Mouse (Mus musculus) intestine, embryonic 14.5 days (tissue): ENCODE results near the gene Gm43552. TPM values are rescaled to one million over a fixed set of nuclear protein-coding genes. Genes with fewer than 3 reads are reported as not detected.
"Not testable (repeated sequence)": the region's sequence is repeated elsewhere in the genome, so short reads cannot be mapped to it uniquely, and the experiment has no call there.

ENCODE experiments used
- ATAC-seq: fragments of 200-750 bp; cut with Nextera tagmentation; replicated peaks from 2 replicates; pipeline ENCODE4 v1.8.0; 2017; ENCODE audit warnings: low read depth, moderate number of reproducible peaks, moderate TSS enrichment, moderate library complexity; ENCODE audit not compliant: low FRiP score, low TSS enrichment
- DNase-seq: peaks from one replicate; pipeline ENCODE4 v3.0.0-alpha.2; 2018; ENCODE audit warnings: low spot score
- H3K27ac ChIP-seq: fragments of 300-500 bp; sonication (generic); 2 replicates; pipeline ENCODE4 v1.5.1; 2014; ENCODE audit warnings: low read depth, mild to moderate bottlenecking, control low read depth
- H3K27me3 ChIP-seq: fragments of 300-500 bp; sonication (generic); replicated peaks from 2 replicates; pipeline ENCODE4 v1.6.1; 2014; ENCODE audit warnings: low read length, control low read depth; ENCODE audit not compliant: control insufficient read depth, insufficient read depth
- H3K36me3 ChIP-seq: fragments of 300-500 bp; sonication (generic); 2 replicates; pipeline ENCODE4 v1.6.1; 2014; ENCODE audit warnings: low read length, control low read depth; ENCODE audit not compliant: control insufficient read depth, insufficient read depth
- H3K4me1 ChIP-seq: fragments of 300-500 bp; sonication (generic); replicated peaks from 2 replicates; pipeline ENCODE4 v1.6.1; 2014; ENCODE audit warnings: low read length, control low read depth, mixed read lengths; ENCODE audit not compliant: control insufficient read depth, insufficient read depth
- H3K4me2 ChIP-seq: fragments of 300-500 bp; sonication (generic); 2 replicates; pipeline ENCODE4 v1.6.1; 2014; ENCODE audit warnings: low read length
- H3K4me3 ChIP-seq: fragments of 300-500 bp; sonication (generic); 2 replicates; pipeline ENCODE4 v1.5.1; 2014; ENCODE audit warnings: low read depth, low read length, control low read depth, mixed read lengths
- H3K9ac ChIP-seq: fragments of 300-500 bp; sonication (generic); 2 replicates; pipeline ENCODE4 v1.6.1; 2014; ENCODE audit warnings: mild to moderate bottlenecking, low read length
- H3K9me3 ChIP-seq: fragments of 300-500 bp; sonication (generic); 2 replicates; pipeline ENCODE4 v1.6.1; 2016; ENCODE audit warnings: low read length, control low read depth; ENCODE audit not compliant: control insufficient read depth
- WGBS: fragments of 180-500 bp; shearing (Covaris S2); extraction: QIAGEN DNeasy Blood & Tissue Kit; methylation state at CpG from one replicate; pipeline ENCODE4 v1.1.7; 2014; 5-methylcytosine and 5-hydroxymethylcytosine counted together
- polyA plus RNA-seq: library from polyadenylated mRNA; unstranded; fragments of >200 nt; fragmentation: Nextera tagmentation; extraction: Ambion mirVana; gene quantifications from 2 replicates; pipeline ENCODE4 v1.2.1, GENCODE M21; 2014

The Gm43552 gene
- 2.4 TPM in 1 of 2 replicates, not detected in the other for polyA plus RNA-seq

DNA sequence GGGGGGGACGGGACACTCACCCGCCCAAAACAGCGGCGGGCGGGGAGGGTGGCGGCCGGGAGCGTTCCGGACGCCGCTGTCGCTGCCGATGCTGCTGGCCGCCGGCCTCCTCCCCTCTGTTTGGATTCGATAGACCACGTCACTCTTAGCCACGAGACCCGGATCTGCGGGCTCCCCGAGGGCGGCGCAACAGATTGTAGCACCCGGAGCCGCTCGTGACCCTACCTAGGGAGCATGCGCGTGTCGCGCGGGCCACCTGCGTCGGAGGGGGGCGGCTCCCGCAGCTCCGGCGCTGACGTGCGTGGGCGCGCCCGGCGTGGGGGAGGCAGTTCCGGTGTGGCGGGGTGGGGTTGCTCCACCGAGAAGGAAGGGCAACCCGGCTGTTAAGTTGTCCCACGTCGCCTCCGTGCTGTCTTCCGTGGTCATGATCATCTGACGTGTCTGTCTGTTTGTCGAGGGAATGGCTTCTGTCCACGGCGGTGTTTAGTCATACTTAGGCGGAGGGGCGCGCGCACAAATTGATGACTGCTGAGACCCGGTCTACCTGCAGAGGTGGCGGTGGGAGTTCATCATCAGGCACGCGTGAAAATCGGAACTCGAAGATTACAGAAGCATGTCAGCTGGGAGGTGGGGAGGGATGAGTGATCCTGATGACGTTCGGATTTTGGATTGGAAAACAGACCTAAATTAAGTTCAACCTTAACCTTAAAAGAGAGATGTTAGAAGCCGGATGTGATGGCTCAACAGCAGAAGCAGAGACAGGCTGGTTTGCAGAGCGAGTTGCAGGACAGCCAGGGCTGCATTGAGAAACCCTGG is at the start of gene Gm43552:
TSS of gene Gm43552 (minus strand) at position 118 of the 816 bp plus-strand sequence.
- under 1% methylated on average over 63 of the region's 69 CpGs for WGBS
- ATAC-seq = peak; percentile 97
- H3K27me3 ChIP-seq = no peaks in the 10 kb centered on the region

DNA sequence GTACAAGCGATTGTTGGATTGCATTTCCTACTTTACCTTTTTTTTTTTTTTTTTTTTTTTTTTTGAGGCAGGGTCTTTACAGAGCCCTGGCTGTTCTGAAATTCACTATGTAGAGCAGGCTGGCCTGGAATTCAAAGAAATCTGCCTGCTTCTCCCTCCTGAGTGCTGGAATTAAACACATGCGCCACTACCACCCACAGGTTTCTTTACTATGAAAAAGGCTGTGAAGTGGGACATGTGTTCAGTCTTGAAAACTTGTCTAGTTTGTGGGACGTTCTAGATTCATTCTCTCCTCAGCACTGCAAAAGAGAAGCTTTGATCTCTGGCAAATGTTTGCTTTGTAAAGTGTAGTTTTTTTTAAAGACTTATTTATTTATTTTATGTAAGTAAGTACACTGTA is 49.3 kb upstream of the Gm43552 start:
- Histone ChIP-seq H3K9ac (no peak overlapping the region), H3K4me2 (no peak overlapping the region), H3K27ac (no peak overlapping the region), H3K27me3 (no peaks in the 10 kb centered on the region), H3K36me3 (peaks cover 7% of the 10 kb centered on the region; the same call in 1 of the 2 replicates), H3K4me1 (peaks cover 4% of the 10 kb centered on the region; the same call in 1 of the 2 replicates), H3K9me3 (no peaks in the 10 kb centered on the region), H3K4me3 (no peak overlapping the region)
- no peak for ATAC-seq
- 83% methylated on average over 3 of the region's 3 CpGs for WGBS
- no peak for DNase-seq

More for the DNA sequence above, at the start of gene Gm43552:
- H3K9ac ChIP-seq = peak within 1 kb of the TSS; percentile 87
- H3K9me3 ChIP-seq = no peaks in the 10 kb centered on the region
- peak within 1 kb of the TSS; percentile 92 for H3K4me2 ChIP-seq
- H3K27ac ChIP-seq = peak within 1 kb of the TSS; percentile 95
- H3K4me3 ChIP-seq = peak within 1 kb of the TSS; percentile 82
- peaks cover 5% of the 10 kb centered on the region; the same call in 1 of the 2 replicates for H3K4me1 ChIP-seq
- H3K36me3 ChIP-seq = 0 out of 2 replicates have a peak, but pooled peaks cover 3% of the 10 kb centered on the region
- peak; percentile 91 for DNase-seq

DNA sequence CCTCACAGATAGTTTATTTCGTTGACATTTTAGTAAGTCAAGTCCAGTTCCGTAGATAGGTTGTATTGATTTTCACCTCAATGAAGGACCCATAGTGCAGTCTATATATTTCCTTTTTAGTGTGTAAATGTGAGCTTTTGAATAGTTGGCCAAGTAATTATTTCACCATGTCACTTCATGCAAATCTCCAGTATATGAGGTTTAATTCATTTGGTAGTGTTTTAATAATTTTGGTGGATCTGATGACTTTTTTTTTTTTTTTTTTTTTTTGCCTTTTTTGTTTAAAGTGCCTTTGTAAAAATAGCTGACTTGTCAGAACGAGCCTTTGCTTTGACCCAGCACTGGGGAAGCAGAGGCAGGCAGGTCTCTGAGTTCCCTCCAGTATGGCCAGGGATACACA is 47.2 kb upstream of the Gm43552 start:
- Histone ChIP-seq H3K9me3 (no peaks in the 10 kb centered on the region), H3K4me1 (peaks cover 8% of the 10 kb centered on the region), H3K27ac (no peak overlapping the region), H3K27me3 (no peaks in the 10 kb centered on the region), H3K4me2 (peak overlapping the region; percentile 60; the same call in 1 of the 2 replicates), H3K4me3 (no peak overlapping the region), H3K36me3 (peaks cover 3% of the 10 kb centered on the region; the same call in 1 of the 2 replicates), H3K9ac (no peak overlapping the region)
- no peak for ATAC-seq
- 90% methylated on average over 3 of the region's 3 CpGs for WGBS
- DNase-seq = no peak

DNA sequence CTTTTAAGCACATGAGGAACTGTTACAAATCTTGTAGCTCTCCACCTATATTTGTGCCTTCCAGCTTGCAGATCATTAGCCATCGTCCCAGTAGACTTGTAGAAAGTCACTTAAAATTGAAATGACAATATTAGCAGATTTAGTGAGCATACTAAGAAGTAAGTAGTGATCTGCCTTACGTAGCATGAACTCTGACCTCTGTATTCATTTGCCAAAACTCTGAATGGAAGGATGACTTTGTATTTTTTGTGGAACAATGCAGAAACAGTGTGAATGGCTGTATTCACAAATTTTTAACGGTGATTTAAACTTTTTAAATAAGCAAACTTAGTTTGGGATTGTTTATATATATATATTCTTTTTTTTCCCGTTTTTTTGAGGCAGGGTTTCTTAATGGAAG is 46.2 kb upstream of the Gm43552 start:
- WGBS = 39% methylated on average over 4 of the region's 4 CpGs
- no peak for DNase-seq
- ATAC-seq = no peak
- Histone ChIP-seq H3K27me3 (no peaks in the 10 kb centered on the region), H3K36me3 (peaks cover 3% of the 10 kb centered on the region; the same call in 1 of the 2 replicates), H3K4me3 (peak overlapping the region; percentile 32), H3K4me1 (peaks cover 8% of the 10 kb centered on the region), H3K27ac (no peak overlapping the region), H3K4me2 (peak overlapping the region; percentile 60), H3K9me3 (no peaks in the 10 kb centered on the region), H3K9ac (peak overlapping the region; percentile 35; the same call in 1 of the 2 replicates)

DNA sequence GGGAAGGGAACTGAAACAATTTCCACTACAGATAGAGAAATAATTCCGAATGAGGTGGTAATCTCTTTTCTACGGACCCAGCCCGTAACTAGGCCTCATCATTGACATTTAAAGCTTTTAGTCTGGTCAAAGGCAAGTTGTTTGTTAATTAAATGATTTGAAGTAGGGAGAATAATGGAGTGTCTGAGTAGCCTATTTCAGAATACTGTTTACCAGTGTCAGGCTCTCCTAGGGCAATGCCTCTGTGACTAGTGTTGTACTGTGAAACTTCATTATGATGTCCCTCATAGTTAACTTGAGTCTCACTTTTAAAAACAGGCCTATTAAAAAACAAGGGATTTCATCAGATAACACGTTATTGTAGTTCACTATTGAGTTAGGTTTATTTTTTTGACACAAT is 45.5 kb upstream of the Gm43552 start:
- WGBS = 2% methylated on average over 4 of the region's 4 CpGs
- no peaks in the 10 kb centered on the region for H3K9me3 ChIP-seq
- H3K4me3 ChIP-seq = peak overlapping the region; percentile 78
- peak overlapping the region; percentile 98 for H3K27ac ChIP-seq
- peaks cover under 1% of the 10 kb centered on the region; the same call in 1 of the 2 replicates for H3K36me3 ChIP-seq
- peak overlapping the region; percentile 94 for H3K9ac ChIP-seq
- H3K4me2 ChIP-seq = peak overlapping the region; percentile 77
- H3K27me3 ChIP-seq = no peaks in the 10 kb centered on the region
- ATAC-seq (no peak), DNase-seq (no peak)
- peaks cover 8% of the 10 kb centered on the region for H3K4me1 ChIP-seq

DNA sequence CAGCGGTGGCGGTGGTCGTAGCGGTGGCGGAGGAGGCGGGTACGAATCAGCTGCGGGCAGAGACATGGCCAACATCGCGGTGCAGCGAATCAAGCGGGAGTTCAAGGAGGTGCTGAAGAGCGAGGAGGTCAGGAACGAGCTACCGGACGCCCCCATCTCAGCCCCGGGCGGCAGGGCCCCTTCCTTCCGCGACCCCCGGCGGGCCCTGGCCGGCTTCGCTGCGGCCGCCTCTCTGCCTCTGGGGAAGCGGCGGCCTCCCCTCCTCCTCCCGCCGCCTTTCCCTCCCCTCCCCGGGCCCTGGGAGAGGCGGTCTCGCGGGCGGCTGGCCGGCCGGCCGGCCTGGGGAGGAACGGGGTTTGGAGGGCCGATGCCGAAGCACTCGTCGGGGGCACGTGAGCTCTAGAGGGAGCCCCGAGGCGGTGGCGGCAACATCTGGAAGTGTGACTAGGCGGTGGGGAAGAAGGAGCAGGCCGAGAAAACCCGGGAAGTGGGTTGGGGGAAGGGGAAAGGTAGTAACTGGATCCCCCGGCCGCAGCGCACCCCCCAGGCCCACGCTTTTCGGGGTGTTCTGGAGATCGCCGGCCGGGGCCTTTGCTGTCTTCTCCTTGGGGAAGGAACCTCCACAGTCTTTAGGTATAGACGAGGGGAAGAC is 44.9 kb upstream of the Gm43552 start:
- Histone ChIP-seq H3K27me3 (no peaks in the 10 kb centered on the region), H3K9ac (peak overlapping the region; percentile 94), H3K9me3 (no peaks in the 10 kb centered on the region), H3K4me2 (peak overlapping the region; percentile 77), H3K4me3 (peak overlapping the region; percentile 78), H3K36me3 (no peaks in the 10 kb centered on the region; the same call in 1 of the 2 replicates), H3K27ac (peak overlapping the region; percentile 98), H3K4me1 (peaks cover 8% of the 10 kb centered on the region)
- under 1% methylated on average over 37 of the region's 59 CpGs for WGBS
- peak; percentile 63 for ATAC-seq
- peak; percentile 83 for DNase-seq

DNA sequence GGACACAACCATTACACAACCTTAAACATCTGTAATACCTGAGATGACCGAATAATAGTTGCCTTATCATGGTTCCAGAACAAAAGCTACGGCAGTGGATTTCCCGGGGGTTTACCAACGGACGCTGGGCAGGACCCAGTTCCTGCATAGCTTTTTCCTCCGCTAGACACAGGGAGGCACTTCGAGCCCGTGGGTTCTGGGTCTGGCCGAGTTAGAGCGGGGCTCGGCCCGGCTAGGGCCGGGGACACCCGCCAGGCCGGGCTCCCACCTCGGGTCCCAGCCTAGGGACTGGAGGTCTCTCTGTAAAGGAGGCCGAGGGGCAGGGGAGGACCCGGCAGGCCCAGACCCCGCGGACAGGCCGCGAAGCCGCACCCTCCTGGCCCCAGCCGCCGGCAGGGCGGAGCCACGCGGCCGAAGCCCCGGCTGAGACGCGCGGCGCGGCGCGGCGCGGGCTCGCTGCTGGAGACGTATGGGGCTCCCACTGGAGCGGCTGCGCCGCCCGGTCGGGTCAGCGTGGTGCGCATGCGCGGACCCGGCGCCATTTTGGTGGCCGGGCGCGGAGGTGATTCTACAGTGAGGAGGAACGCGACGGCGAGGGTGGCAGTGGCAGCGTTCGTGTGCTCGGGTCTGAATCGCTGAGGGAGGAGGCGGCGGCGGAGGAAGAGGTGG is 44.3 kb upstream of the Gm43552 start, which contains the start of the genes Smim14 and Ube2k:
TSS of gene Smim14 (minus strand) at position 434 of the 669 bp plus-strand sequence.
TSS of gene Ube2k (plus strand) at position 483 of the 669 bp plus-strand sequence.
- DNase-seq = peak; percentile 93
- H3K9me3 ChIP-seq = no peaks in the 10 kb centered on the region
- under 1% methylated on average over 64 of the region's 66 CpGs for WGBS
- peak within 1 kb of the TSS; percentile 98 for H3K27ac ChIP-seq
- peak; percentile 98 for ATAC-seq
- peak within 1 kb of the TSS; percentile 77 for H3K4me2 ChIP-seq
- peaks cover 8% of the 10 kb centered on the region for H3K4me1 ChIP-seq
- H3K36me3 ChIP-seq = no peaks in the 10 kb centered on the region; the same call in 1 of the 2 replicates
- no peaks in the 10 kb centered on the region for H3K27me3 ChIP-seq
- peak within 1 kb of the TSS; percentile 78 for H3K4me3 ChIP-seq
- H3K9ac ChIP-seq = peak within 1 kb of the TSS; percentile 94

DNA sequence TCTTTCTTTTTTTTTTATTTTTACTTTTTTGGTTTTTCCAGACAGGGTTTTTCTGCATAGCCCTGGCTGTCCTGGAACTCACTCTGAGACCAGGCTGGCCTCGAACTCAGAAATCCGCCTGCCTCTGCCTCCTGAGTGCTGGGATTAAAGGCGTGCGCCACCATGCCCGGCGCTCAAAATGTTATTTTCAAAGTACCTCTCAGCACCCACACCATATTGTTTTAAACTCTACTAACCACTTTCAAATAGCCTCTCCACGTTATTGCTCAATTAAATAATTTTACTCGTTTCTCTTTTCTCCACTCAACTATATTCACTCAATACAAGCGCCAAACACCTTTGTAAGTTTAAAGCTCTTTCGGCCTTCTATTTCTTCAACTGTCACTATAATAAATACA is 43.4 kb upstream of the Gm43552 start:
- WGBS = 75% methylated on average over 10 of the region's 10 CpGs
- not testable (repeated sequence) for ATAC-seq, DNase-seq, H3K9me3 ChIP-seq, H3K4me1 ChIP-seq, H3K27me3 ChIP-seq, H3K36me3 ChIP-seq
- peak overlapping the region; percentile 98 for H3K27ac ChIP-seq
- H3K9ac ChIP-seq = peak overlapping the region; percentile 94
- H3K4me3 ChIP-seq = peak overlapping the region; percentile 78
- peak overlapping the region; percentile 77 for H3K4me2 ChIP-seq
